Mouse (Mus musculus): ENCODE results near the gene Lin37.

Gene Lin37

GRCm38 (mm10) chr7:30591605-30591951 lies 31.9 kb upstream of the Lin37 start:
- ChIA-PET CTCF (interaction anchor here in 3 of 4 experiments (1.0 to 6.8 kb wide), 9 partner anchors 11 to 407 kb away, joined by 3 to 43 read pairs (median 9); partner anchors contain the start of genes Cox7a1 (in 1 of the 3) and Upk1a (in 1 of the 3)), POLR2A (interaction anchor here (0.8 to 8.4 kb wide), 19 partner anchors 8 to 311 kb away, joined by 3 to 85 read pairs (median 4); partner anchors contain the start of genes Cox6b1 (in 2 of the 4), Thap8 (in 1 of the 4), Upk1a (in 1 of the 4) and Wdr62 (in 1 of the 4))

- ChIA-PET CTCF (interaction anchor here (0.5 to 6.8 kb wide), 9 partner anchors 12 to 349 kb away, joined by 3 to 43 read pairs (median 7); partner anchors contain the start of gene Upk1a (in 1 of the 4)), POLR2A (interaction anchor here in 3 of 4 experiments (0.8 to 8.4 kb wide), 15 partner anchors 9 to 311 kb away, joined by 3 to 85 read pairs (median 4); partner anchors contain the start of genes Thap8 (in 2 of the 3), Wdr62 (in 2 of the 3), Cox6b1 (in 1 of the 3) and Upk1a (in 1 of the 3))
Observed at GRCm38 (mm10) chr7:30590927-30591604, 31.4 kb upstream of the Lin37 start.

GRCm38 (mm10) chr7:30589435-30590301 lies 30.0 kb upstream of the Lin37 start:
- POLR2A ChIA-PET, result interaction anchor here (0.6 to 12.5 kb wide), 36 partner anchors 8 to 367 kb away, joined by 3 to 149 read pairs (median 5); partner anchors contain the start of genes Wdr62 (in 3 of the 4), Zbtb32 (in 3 of the 4), Cox6b1 (in 2 of the 4) and Gm49396 (in 2 of the 4)

GRCm38 (mm10) chr7:30588676-30589434 lies 29.2 kb upstream of the Lin37 start, which contains the start of gene Kmt2b:
Gene Kmt2b (minus strand): TSS chr7:30588726.
- POLR2A ChIA-PET, result interaction anchor here (0.5 to 12.5 kb wide), 40 partner anchors 9 to 368 kb away, joined by 3 to 149 read pairs (median 5); partner anchors contain the start of genes Wdr62 (in 3 of the 4), Zbtb32 (in 3 of the 4), Cox6b1 (in 2 of the 4) and Gm49396 (in 2 of the 4)
- CTCF ChIA-PET, result interaction anchor here (0.6 to 6.8 kb wide), 17 partner anchors 9 to 509 kb away, joined by 3 to 43 read pairs (median 5); partner anchors contain the start of genes Zbtb32 (in 2 of the 4) and Upk1a (in 1 of the 4)

More at GRCm38 (mm10) chr7:30589435-30590301, 30.0 kb upstream of the Lin37 start:
- CTCF ChIA-PET, result interaction anchor here (0.5 to 6.8 kb wide), 22 partner anchors 9 to 508 kb away, joined by 3 to 43 read pairs (median 3); partner anchors contain the start of genes Zbtb32 (in 2 of the 4) and Upk1a (in 1 of the 4)

- POLR2A ChIA-PET, result interaction anchor here (0.5 to 12.5 kb wide), 41 partner anchors 9 to 1910 kb away, joined by 3 to 149 read pairs (median 5); partner anchors contain the start of genes Cox6b1 (in 3 of the 4), Zbtb32 (in 3 of the 4), Gm49396 (in 2 of the 4) and Haus5 (in 2 of the 4)
- CTCF ChIA-PET, result interaction anchor here (0.6 to 6.8 kb wide), 12 partner anchors 10 to 251 kb away, joined by 3 to 43 read pairs (median 5); partner anchors contain the start of gene Zbtb32 (in 2 of the 4)
Observed at GRCm38 (mm10) chr7:30587842-30588667, 28.4 kb upstream of the Lin37 start.

- ChIA-PET POLR2A (interaction anchor here in 2 of 4 experiments (0.7 to 12.5 kb wide), 15 partner anchors 8 to 39 kb away, joined by 3 to 149 read pairs (median 4); partner anchors contain the start of genes Cox6b1 (in 1 of the 2), Gm49396 (in 1 of the 2), Hspb6 (in 1 of the 2) and Proser3 (in 1 of the 2)), CTCF (interaction anchor here in 2 of 4 experiments (0.6 to 0.7 kb wide), 2 partner anchors 18 to 22 kb away, joined by 3 to 4 read pairs; no protein-coding TSS in a partner anchor)
Observed at GRCm38 (mm10) chr7:30586455-30587020, 26.9 kb upstream of the Lin37 start.

GRCm38 (mm10) chr7:30585170-30585569 lies 25.5 kb upstream of the Lin37 start:
- CTCF ChIA-PET, result interaction anchor here in 2 of 4 experiments (1.0 to 1.1 kb wide), 2 partner anchors 22 to 28 kb away, joined by 3 to 6 read pairs; partner anchors contain the start of genes Gm49396 (in 1 of the 2), Psenen (in 1 of the 2) and U2af1l4 (in 1 of the 2)
- POLR2A ChIA-PET, result interaction anchor here in 3 of 4 experiments (0.6 to 12.5 kb wide), 16 partner anchors 9 to 1430 kb away, joined by 3 to 149 read pairs (median 4); partner anchors contain the start of genes Gm49396 (in 2 of the 3), Psenen (in 2 of the 3) and U2af1l4 (in 2 of the 3)

GRCm38 (mm10) chr7:30584339-30584738 lies 24.7 kb upstream of the Lin37 start:
- ChIA-PET CTCF (interaction anchor here in 1 of 4 experiments (1.0 kb wide), 1 partner anchor 29 kb away, joined by 3 read pairs; no protein-coding TSS in a partner anchor), POLR2A (interaction anchor here in 3 of 4 experiments (0.6 to 12.5 kb wide), 10 partner anchors 8 to 51 kb away, joined by 3 to 149 read pairs (median 6); partner anchors contain the start of genes Gm49396 (in 1 of the 3), Psenen (in 1 of the 3) and U2af1l4 (in 1 of the 3))

- ChIA-PET POLR2A (interaction anchor here in 3 of 4 experiments (0.8 to 12.5 kb wide), 10 partner anchors 9 to 179 kb away, joined by 3 to 149 read pairs (median 5); partner anchors contain the start of genes Hspb6 (in 2 of the 3) and Proser3 (in 2 of the 3)), CTCF (interaction anchor here in 1 of 4 experiments (0.6 kb wide), 1 partner anchor 1640 kb away, joined by 3 read pairs; no protein-coding TSS in a partner anchor)
Observed at GRCm38 (mm10) chr7:30581547-30581946, 21.9 kb upstream of the Lin37 start.

GRCm38 (mm10) chr7:30579950-30580349 lies 20.3 kb upstream of the Lin37 start:
- ChIA-PET CTCF (interaction anchor here in 1 of 4 experiments (1.3 kb wide), 1 partner anchor 28 kb away, joined by 3 read pairs; no protein-coding TSS in a partner anchor), POLR2A (interaction anchor here in 3 of 4 experiments (0.8 to 12.5 kb wide), 9 partner anchors 7 to 29 kb away, joined by 3 to 149 read pairs (median 5); partner anchors contain the start of genes Gm49396 (in 1 of the 3), Psenen (in 1 of the 3) and U2af1l4 (in 1 of the 3))

- CTCF ChIA-PET, result interaction anchor here in 1 of 4 experiments (1.7 kb wide), 1 partner anchor 16 kb away, joined by 5 read pairs; the partner anchor contains the start of gene Kmt2b
- POLR2A ChIA-PET, result interaction anchor here in 3 of 4 experiments (0.6 to 11.1 kb wide), 17 partner anchors 8 to 292 kb away, joined by 3 to 149 read pairs (median 4); partner anchors contain the start of genes Gm49396 (in 2 of the 3), Kmt2b (in 2 of the 3), Psenen (in 2 of the 3) and U2af1l4 (in 2 of the 3)
Observed at GRCm38 (mm10) chr7:30572969-30573368, 13.3 kb upstream of the Lin37 start.

GRCm38 (mm10) chr7:30572389-30572788 lies 12.8 kb upstream of the Lin37 start:
- ChIA-PET CTCF (interaction anchor here in 1 of 4 experiments (1.7 kb wide), 1 partner anchor 16 kb away, joined by 5 read pairs; the partner anchor contains the start of gene Kmt2b), POLR2A (interaction anchor here in 3 of 4 experiments (0.6 to 11.1 kb wide), 19 partner anchors 9 to 292 kb away, joined by 3 to 149 read pairs (median 4); partner anchors contain the start of genes Gm49396 (in 2 of the 3), Kmt2b (in 2 of the 3), Proser3 (in 2 of the 3) and Psenen (in 2 of the 3))

GRCm38 (mm10) chr7:30567555-30567954 lies 7.9 kb upstream of the Lin37 start:
- ChIA-PET CTCF (interaction anchor here in 3 of 4 experiments (0.5 to 1.9 kb wide), 5 partner anchors 10 to 296 kb away, joined by 3 to 7 read pairs (median 3); no protein-coding TSS in a partner anchor), POLR2A (interaction anchor here (0.7 to 11.1 kb wide), 21 partner anchors 8 to 485 kb away, joined by 3 to 149 read pairs (median 5); partner anchors contain the start of genes Hspb6 (in 2 of the 4), Kmt2b (in 2 of the 4), Proser3 (in 2 of the 4) and Lin37 (in 1 of the 4))

- POLR2A ChIA-PET, result interaction anchor here in 3 of 4 experiments (0.5 to 11.1 kb wide), 12 partner anchors 8 to 84 kb away, joined by 3 to 149 read pairs (median 8); partner anchors contain the start of genes Kmt2b (in 2 of the 3), Cox6b1 (in 1 of the 3), Hspb6 (in 1 of the 3) and Lin37 (in 1 of the 3)
- CTCF ChIA-PET, result interaction anchor here in 1 of 4 experiments (1.9 kb wide), 1 partner anchor 8 kb away, joined by 4 read pairs; no protein-coding TSS in a partner anchor
Observed at GRCm38 (mm10) chr7:30566033-30566432, 6.4 kb upstream of the Lin37 start.
